Mouse (Mus musculus) thymus, postnatal 14 days (tissue): ENCODE data around the gene Pigq.

Experiments used
- DNase-seq: peaks from one replicate; pipeline ENCODE4 v3.0.0; 2021

The Pigq gene

GRCm38 (mm10) chr17:25957586-25958051 is 12.9 kb upstream of the Pigq start:
- no peak for DNase-seq

GRCm38 (mm10) chr17:25956631-25957030 is 11.9 kb upstream of the Pigq start:
- DNase-seq = no peak

- DNase-seq = no peak
These were observed 11.5 kb upstream of the Pigq start for GRCm38 (mm10) chr17:25956201-25956600.

GRCm38 (mm10) chr17:25955736-25956135 is 11.0 kb upstream of the Pigq start:
- no peak for DNase-seq

GRCm38 (mm10) chr17:25954671-25955070 is 9.9 kb upstream of the Pigq start:
- no peak for DNase-seq

- DNase-seq = no peak
These were observed 8.4 kb upstream of the Pigq start for GRCm38 (mm10) chr17:25953161-25953560.

- DNase-seq = no peak
These were observed 7.3 kb upstream of the Pigq start, which contains the start of gene A930017K11Rik for GRCm38 (mm10) chr17:25951803-25952623. A930017K11Rik (minus strand) TSS chr17:25952565.

GRCm38 (mm10) chr17:25951225-25951802 is 6.6 kb upstream of the Pigq start:
- no peak for DNase-seq

GRCm38 (mm10) chr17:25950706-25951105 is 6.0 kb upstream of the Pigq start:
- no peak for DNase-seq

- no peak for DNase-seq
These were observed 5.2 kb upstream of the Pigq start for GRCm38 (mm10) chr17:25949981-25950380.

- no peak for DNase-seq
These were observed 3.3 kb upstream of the Pigq start for GRCm38 (mm10) chr17:25948051-25948450.

GRCm38 (mm10) chr17:25947576-25947975 is 2.8 kb upstream of the Pigq start:
- no peak for DNase-seq

- no peak for DNase-seq
These were observed 2.2 kb upstream of the Pigq start for GRCm38 (mm10) chr17:25946891-25947290.

- DNase-seq = no peak
These were observed 1.6 kb upstream of the Pigq start for GRCm38 (mm10) chr17:25946349-25946748.

GRCm38 (mm10) chr17:25945517-25946155 is 900 bp upstream of the Pigq start:
- DNase-seq = no peak

GRCm38 (mm10) chr17:25943769-25944168 is 967 bp downstream of the Pigq start:
- DNase-seq = no peak

GRCm38 (mm10) chr17:25943221-25943620 is 1.5 kb downstream of the Pigq start:
- no peak for DNase-seq

GRCm38 (mm10) chr17:25942597-25943151 is 2.1 kb downstream of the Pigq start:
- no peak for DNase-seq

- DNase-seq = peak; percentile 77
These were observed 3.1 kb downstream of the Pigq start for GRCm38 (mm10) chr17:25941511-25942241.

- no peak for DNase-seq
These were observed 10.2 kb downstream of the Pigq start for GRCm38 (mm10) chr17:25934526-25934925.

GRCm38 (mm10) chr17:25925348-25925747 is 19.4 kb downstream of the Pigq start:
- no peak for DNase-seq

- no peak for DNase-seq
These were observed 22.6 kb downstream of the Pigq start for GRCm38 (mm10) chr17:25922120-25922519.
